Mouse (Mus musculus) neural tube, embryonic 14.5 days (tissue): ENCODE measurements around the gene Gpx4. TPM values are rescaled to one million over a fixed set of nuclear protein-coding genes. Genes with fewer than 3 reads are reported as not detected.

Experiments used
- ATAC-seq: fragments of 200-750 bp; cut with Nextera tagmentation; 2 replicates; pipeline ENCODE4 v1.8.0; 2017; ENCODE audit warnings: low read depth, mild to moderate bottlenecking, moderate TSS enrichment, moderate library complexity
- H3K27ac ChIP-seq: fragments of 300-500 bp; sonication (generic); 2 replicates; pipeline ENCODE4 v1.5.1; 2014; ENCODE audit warnings: low read depth, mild to moderate bottlenecking, control low read depth, low read length, moderate library complexity, mixed read lengths
- H3K27me3 ChIP-seq: fragments of 300-500 bp; sonication (generic); 2 replicates; pipeline ENCODE4 v1.6.1; 2014; ENCODE audit warnings: low read length; ENCODE audit not compliant: control insufficient read depth, insufficient read depth
- H3K36me3 ChIP-seq: fragments of 300-500 bp; sonication (generic); 2 replicates; pipeline ENCODE4 v1.6.1; 2014; ENCODE audit warnings: low read length, mixed read lengths; ENCODE audit not compliant: control insufficient read depth, insufficient read depth
- H3K4me1 ChIP-seq: fragments of 300-500 bp; sonication (generic); 2 replicates; pipeline ENCODE4 v1.6.1; 2014; ENCODE audit warnings: low read length; ENCODE audit not compliant: control insufficient read depth, insufficient read depth
- H3K4me2 ChIP-seq: fragments of 300-500 bp; sonication (generic); 2 replicates; pipeline ENCODE4 v1.6.1; 2014; ENCODE audit warnings: mild to moderate bottlenecking, low read depth, low read length, control low read depth
- H3K4me3 ChIP-seq: fragments of 300-500 bp; sonication (generic); 2 replicates; pipeline ENCODE4 v1.5.1; 2014; ENCODE audit warnings: low read depth, low read length, control low read depth, mixed read lengths
- H3K9ac ChIP-seq: fragments of 300-500 bp; sonication (generic); replicated peaks from 2 replicates; pipeline ENCODE4 v1.6.1; 2014; ENCODE audit warnings: low read depth, mild to moderate bottlenecking, control low read depth, low read length, mixed read lengths
- H3K9me3 ChIP-seq: fragments of 300-500 bp; sonication (generic); 2 replicates; pipeline ENCODE4 v1.6.1; 2016; ENCODE audit warnings: low read length; ENCODE audit not compliant: control insufficient read depth
- WGBS: fragments of 180-500 bp; shearing (Covaris S2); extraction: QIAGEN DNeasy Blood & Tissue Kit; methylation state at CpG from one replicate; pipeline ENCODE4 v1.1.7; 2014; 5-methylcytosine and 5-hydroxymethylcytosine counted together
- polyA plus RNA-seq: library from polyadenylated mRNA; unstranded; fragments of >200 nt; fragmentation: Nextera tagmentation; extraction: Ambion mirVana; gene quantifications from 2 replicates; pipeline ENCODE4 v1.2.1, GENCODE M21; 2014

Gpx4 gene
- polyA plus RNA-seq, 1 experiment from 2014 or later: 546 TPM

GRCm38 (mm10) chr10:80071516-80071900, 24.5 kb downstream of the Gpx4 start:
- 82% methylated on average over 3 of the region's 3 CpGs for WGBS
- H3K4me3 ChIP-seq: no peak overlapping the region
- no peak overlapping the region for H3K4me2 ChIP-seq
- no peaks in the 10 kb centered on the region for H3K9me3 ChIP-seq
- H3K36me3 ChIP-seq: no peaks in the 10 kb centered on the region
- H3K4me1 ChIP-seq: no peaks in the 10 kb centered on the region
- H3K27ac ChIP-seq: no peak overlapping the region
- no peaks in the 10 kb centered on the region for H3K27me3 ChIP-seq
- no peak for ATAC-seq
- no peak overlapping the region for H3K9ac ChIP-seq

DNA sequence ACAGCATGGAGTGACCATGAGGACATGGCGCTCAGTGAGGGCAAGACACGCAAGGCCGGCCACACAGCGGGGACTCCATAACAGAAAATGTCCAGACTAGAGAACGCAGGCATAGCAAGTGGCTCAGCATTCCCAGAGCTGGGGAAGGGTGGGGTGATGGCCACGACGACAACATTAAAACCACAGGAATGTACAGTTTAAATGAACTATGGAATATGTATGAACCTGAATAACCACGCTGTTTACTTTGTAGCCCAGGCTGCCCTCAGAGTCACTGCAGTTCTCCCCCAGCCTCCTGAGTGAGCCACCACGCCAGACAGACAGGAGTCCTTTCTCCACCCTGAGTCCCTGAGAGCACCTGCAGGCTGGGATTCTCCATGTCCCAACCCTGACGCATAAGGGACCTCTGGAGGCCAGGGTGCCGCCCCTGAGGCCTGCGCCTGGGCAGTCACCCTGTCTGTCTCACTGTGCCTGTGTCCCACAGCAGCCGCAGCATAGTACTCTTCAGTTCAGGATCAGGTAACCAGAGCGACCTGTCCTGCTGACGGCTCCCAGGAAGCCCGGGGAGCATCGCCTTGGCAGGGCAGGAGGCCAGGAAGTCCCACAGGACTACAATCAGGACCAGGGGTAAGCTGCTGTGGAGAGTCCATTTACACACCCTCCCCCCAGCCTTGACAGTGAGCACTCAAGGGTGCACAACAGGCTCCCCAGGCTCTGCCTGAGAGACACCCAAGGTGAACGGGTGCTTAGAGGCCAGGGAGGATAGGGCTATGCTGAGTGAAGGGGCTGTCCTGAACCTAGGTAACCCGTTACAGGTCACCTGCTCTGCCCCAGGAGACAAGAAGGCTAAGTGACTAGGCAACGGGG, 25.9 kb downstream of the Gpx4 start:
- H3K4me1 ChIP-seq: no peaks in the 10 kb centered on the region
- WGBS: 87% methylated on average over 20 of the region's 20 CpGs
- H3K36me3 ChIP-seq: no peaks in the 10 kb centered on the region
- H3K27ac ChIP-seq: no peak overlapping the region
- no peaks in the 10 kb centered on the region for H3K9me3 ChIP-seq
- ATAC-seq: no peak
- H3K27me3 ChIP-seq: no peaks in the 10 kb centered on the region
- no peak overlapping the region for H3K4me3 ChIP-seq
- H3K9ac ChIP-seq: 0 out of 2 replicates have a peak overlapping the region, but pooled peaks have one; percentile 28
- no peak overlapping the region for H3K4me2 ChIP-seq

DNA sequence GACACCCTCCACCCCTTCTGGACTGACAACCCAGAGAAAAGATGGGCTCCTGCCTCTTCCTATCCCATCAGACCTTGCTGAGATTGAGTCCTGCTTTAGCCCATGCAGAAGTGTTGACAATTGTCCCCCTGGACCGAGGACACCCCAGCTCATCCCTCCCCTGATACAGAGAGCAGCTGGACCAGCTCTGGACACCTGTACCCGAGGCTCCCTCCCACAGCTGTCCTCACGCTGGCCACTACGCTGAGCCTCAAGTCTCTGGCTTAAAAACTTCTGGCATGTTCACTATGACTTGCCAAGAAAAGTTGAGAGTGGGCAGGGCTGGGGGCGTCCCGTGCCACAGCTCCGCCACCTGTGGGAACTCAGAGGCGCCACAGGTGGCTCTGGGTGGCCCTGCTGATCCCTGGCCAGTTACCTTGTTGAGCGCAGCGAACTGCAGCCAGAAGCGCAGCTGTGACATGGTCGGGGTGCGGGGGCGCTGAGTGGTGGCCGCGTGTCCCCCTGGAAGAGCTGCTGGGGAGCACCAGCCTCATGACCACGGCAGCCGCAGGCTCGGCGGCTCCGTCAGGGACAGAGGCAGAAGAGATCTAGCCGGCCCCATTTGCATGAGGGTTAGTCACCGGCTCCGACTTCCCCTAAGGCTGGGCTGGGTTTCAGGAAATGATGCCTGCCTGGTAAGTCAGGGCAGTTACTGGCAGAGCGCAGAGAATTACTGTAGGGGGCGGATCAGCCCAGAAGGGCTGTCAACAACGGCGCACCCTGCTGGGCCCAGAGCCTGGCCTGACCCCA, 28.0 kb downstream of the Gpx4 start:
- no peaks in the 10 kb centered on the region for H3K9me3 ChIP-seq
- no peak overlapping the region for H3K9ac ChIP-seq
- 14% methylated on average over 28 of the region's 28 CpGs for WGBS
- peaks cover 6% of the 10 kb centered on the region for H3K36me3 ChIP-seq
- ATAC-seq: no peak
- no peak overlapping the region for H3K4me2 ChIP-seq
- no peak overlapping the region for H3K27ac ChIP-seq
- no peak overlapping the region for H3K4me3 ChIP-seq
- no peaks in the 10 kb centered on the region for H3K4me1 ChIP-seq
- H3K27me3 ChIP-seq: no peaks in the 10 kb centered on the region

DNA sequence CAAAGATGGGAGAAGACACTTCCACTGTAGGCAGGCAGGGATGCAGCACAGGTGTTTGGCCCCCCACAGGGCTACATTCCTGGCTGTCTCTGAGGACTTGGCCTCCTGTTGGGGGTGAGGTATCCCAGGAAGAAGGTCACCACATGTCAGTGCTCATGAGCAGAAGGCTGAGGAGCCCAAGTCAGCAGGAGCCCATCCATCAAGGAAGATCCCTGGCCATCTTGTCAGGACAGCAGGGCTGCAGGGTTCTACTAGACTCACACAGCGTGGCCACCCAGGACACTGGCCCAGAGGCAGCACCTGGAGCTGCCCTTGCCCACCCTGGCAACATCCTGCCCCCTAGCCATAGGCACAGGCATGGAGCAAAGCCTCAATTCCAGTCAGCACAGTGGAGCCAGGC, 29.0 kb downstream of the Gpx4 start:
- Histone ChIP-seq H3K4me2 (no peak overlapping the region), H3K9ac (no peak overlapping the region), H3K27ac (no peak overlapping the region), H3K9me3 (no peaks in the 10 kb centered on the region), H3K4me1 (no peaks in the 10 kb centered on the region), H3K36me3 (peaks cover 13% of the 10 kb centered on the region), H3K27me3 (no peaks in the 10 kb centered on the region), H3K4me3 (no peak overlapping the region)
- ATAC-seq: no peak
- WGBS: 69% methylated on average over 1 of the region's 1 CpGs

- ATAC-seq: no peak
- Histone ChIP-seq H3K4me3 (no peak overlapping the region), H3K27ac (no peak overlapping the region), H3K9me3 (no peaks in the 10 kb centered on the region), H3K36me3 (peaks cover 13% of the 10 kb centered on the region), H3K27me3 (no peaks in the 10 kb centered on the region), H3K4me1 (no peaks in the 10 kb centered on the region), H3K9ac (no peak overlapping the region), H3K4me2 (no peak overlapping the region)
- 95% methylated on average over 4 of the region's 4 CpGs for WGBS
Measured at GRCm38 (mm10) chr10:80076386-80076785, 29.4 kb downstream of the Gpx4 start.

- 85% methylated on average over 5 of the region's 5 CpGs for WGBS
- Histone ChIP-seq H3K9me3 (no peaks in the 10 kb centered on the region), H3K27me3 (no peaks in the 10 kb centered on the region), H3K4me1 (no peaks in the 10 kb centered on the region), H3K9ac (no peak overlapping the region), H3K4me3 (no peak overlapping the region), H3K36me3 (peaks cover 20% of the 10 kb centered on the region), H3K27ac (no peak overlapping the region), H3K4me2 (no peak overlapping the region)
- no peak for ATAC-seq
Measured at GRCm38 (mm10) chr10:80077312-80077711, 30.3 kb downstream of the Gpx4 start.

DNA sequence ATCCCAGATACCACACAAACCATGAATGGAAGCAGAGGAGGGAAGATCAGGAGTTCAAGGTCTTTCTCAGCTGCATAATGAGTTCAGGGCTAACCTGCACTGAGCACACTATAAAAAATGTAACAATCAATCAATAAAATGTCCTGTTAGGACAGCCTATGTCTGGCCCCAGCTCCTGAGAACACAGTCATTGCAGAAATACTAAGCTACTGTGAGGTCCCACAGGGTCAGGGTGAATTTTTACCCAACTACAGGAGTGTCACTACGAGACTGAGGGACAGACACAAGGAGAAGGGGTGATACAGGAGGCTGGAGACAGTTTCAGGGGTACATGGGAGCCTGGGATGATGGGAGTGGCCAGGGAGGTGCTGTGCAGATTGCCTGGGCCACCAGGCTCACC, 31.4 kb downstream of the Gpx4 start:
- no peak overlapping the region for H3K27ac ChIP-seq
- no peaks in the 10 kb centered on the region for H3K4me1 ChIP-seq
- H3K4me2 ChIP-seq: no peak overlapping the region
- H3K36me3 ChIP-seq: peaks cover 23% of the 10 kb centered on the region
- no peak overlapping the region for H3K9ac ChIP-seq
- WGBS: 82% methylated on average over 1 of the region's 1 CpGs
- no peak overlapping the region for H3K4me3 ChIP-seq
- no peaks in the 10 kb centered on the region for H3K27me3 ChIP-seq
- no peaks in the 10 kb centered on the region for H3K9me3 ChIP-seq
- no peak for ATAC-seq

GRCm38 (mm10) chr10:80080396-80081070, 33.6 kb downstream of the Gpx4 start:
- 88% methylated on average over 16 of the region's 16 CpGs for WGBS
- no peak overlapping the region for H3K9ac ChIP-seq
- no peaks in the 10 kb centered on the region for H3K27me3 ChIP-seq
- no peaks in the 10 kb centered on the region for H3K9me3 ChIP-seq
- no peak for ATAC-seq
- peaks cover 26% of the 10 kb centered on the region for H3K36me3 ChIP-seq
- H3K27ac ChIP-seq: no peak overlapping the region
- H3K4me2 ChIP-seq: no peak overlapping the region
- H3K4me1 ChIP-seq: no peaks in the 10 kb centered on the region
- no peak overlapping the region for H3K4me3 ChIP-seq

- no peak overlapping the region for H3K4me3 ChIP-seq
- no peak overlapping the region for H3K4me2 ChIP-seq
- H3K9ac ChIP-seq: no peak overlapping the region
- ATAC-seq: no peak
- no peaks in the 10 kb centered on the region for H3K27me3 ChIP-seq
- WGBS: 94% methylated on average over 3 of the region's 3 CpGs
- no peaks in the 10 kb centered on the region for H3K4me1 ChIP-seq
- peaks cover 26% of the 10 kb centered on the region for H3K36me3 ChIP-seq
- H3K27ac ChIP-seq: no peak overlapping the region
- H3K9me3 ChIP-seq: no peaks in the 10 kb centered on the region
Measured at GRCm38 (mm10) chr10:80081075-80081474, 34.1 kb downstream of the Gpx4 start.
